Mouse (Mus musculus): ENCODE results near the gene Slc25a41. TPM values are rescaled to one million over a fixed set of nuclear protein-coding genes. Genes with fewer than 3 reads are reported as not detected.

Slc25a41 gene
- polyA plus RNA-seq, 1 experiment: not detected

- TF ChIP-seq GATA1 (IDR thresholded peaks at IDR 0.05; ENCODE audit: low read length): no peak
These were observed 30.0 kb downstream of the Slc25a41 start, which contains the start of the genes Gtf2f1 and Gm17949 for GRCm38 (mm10) chr17:57011236-57012141. Gtf2f1 (minus strand) TSS chr17:57011288. Gm17949 (plus strand) TSS chr17:57011469.

GRCm38 (mm10) chr17:57010911-57011235 is 30.6 kb downstream of the Slc25a41 start:
- TF ChIP-seq GATA1 (IDR thresholded peaks at IDR 0.05; ENCODE audit: low read length): no peak

- no peak for TF ChIP-seq GATA1 (IDR thresholded peaks at IDR 0.05; ENCODE audit: low read length)
These were observed 34.1 kb downstream of the Slc25a41 start for GRCm38 (mm10) chr17:57007137-57007905.

GRCm38 (mm10) chr17:57003994-57004393 is 37.5 kb downstream of the Slc25a41 start:
- no peak for TF ChIP-seq GATA1 (IDR thresholded peaks at IDR 0.05; ENCODE audit: low read length)

GRCm38 (mm10) chr17:57001228-57001627 is 40.2 kb downstream of the Slc25a41 start:
- TF ChIP-seq GATA1 (IDR thresholded peaks at IDR 0.05; ENCODE audit: low read length): no peak

- no peak for TF ChIP-seq GATA1 (IDR thresholded peaks at IDR 0.05; ENCODE audit: low read length)
These were observed 41.4 kb downstream of the Slc25a41 start, which contains the start of gene Pspn for GRCm38 (mm10) chr17:56999968-57000609. Pspn (minus strand) TSS chr17:57000018.

GRCm38 (mm10) chr17:56999414-56999813 is 42.0 kb downstream of the Slc25a41 start:
- TF ChIP-seq GATA1 (IDR thresholded peaks at IDR 0.05; ENCODE audit: low read length): no peak

GRCm38 (mm10) chr17:56997029-56997667 is 44.3 kb downstream of the Slc25a41 start, which contains the start of gene Alkbh7:
Alkbh7 (plus strand) TSS chr17:56997339.
- no peak for TF ChIP-seq GATA1 (IDR thresholded peaks at IDR 0.05; ENCODE audit: low read length)

GRCm38 (mm10) chr17:56996506-56996905 is 44.9 kb downstream of the Slc25a41 start:
- no peak for TF ChIP-seq GATA1 (IDR thresholded peaks at IDR 0.05; ENCODE audit: low read length)

- no peak for TF ChIP-seq GATA1 (IDR thresholded peaks at IDR 0.05; ENCODE audit: low read length)
These were observed 46.4 kb downstream of the Slc25a41 start for GRCm38 (mm10) chr17:56995046-56995445.

GRCm38 (mm10) chr17:56990966-56991365 is 50.5 kb downstream of the Slc25a41 start:
- no peak for TF ChIP-seq GATA1 (IDR thresholded peaks at IDR 0.05; ENCODE audit: low read length)

- TF ChIP-seq GATA1 (IDR thresholded peaks at IDR 0.05; ENCODE audit: low read length): no peak
These were observed 51.2 kb downstream of the Slc25a41 start, which contains the start of gene Clpp for GRCm38 (mm10) chr17:56990115-56990746. Clpp (plus strand) TSS chr17:56990305.

- TF ChIP-seq GATA1 (IDR thresholded peaks at IDR 0.05; ENCODE audit: low read length): no peak
These were observed 51.9 kb downstream of the Slc25a41 start for GRCm38 (mm10) chr17:56989467-56990114.

GRCm38 (mm10) chr17:56988921-56989430 is 52.5 kb downstream of the Slc25a41 start:
- no peak for TF ChIP-seq GATA1 (IDR thresholded peaks at IDR 0.05; ENCODE audit: low read length)

Data from G1E-ER4 (cell line).